Mouse (Mus musculus) ES-Bruce4 (cell line): ENCODE data around the gene Kcnk12.

Source experiments
- CTCF ChIP-seq: IDR thresholded peaks from one replicate; pipeline ENCODE4 v1.8.1; 2011; ENCODE audit warnings: low read depth, low read length
- EP300 ChIP-seq: IDR thresholded peaks from 2 replicates; pipeline ENCODE4 v1.6.1; 2011; ENCODE audit warnings: low read depth, low read length; ENCODE audit not compliant: insufficient read depth
- POLR2A ChIP-seq: IDR thresholded peaks from one replicate; pipeline ENCODE4 v1.8.1; 2011; ENCODE audit warnings: low read length; ENCODE audit not compliant: insufficient read depth

DNA sequence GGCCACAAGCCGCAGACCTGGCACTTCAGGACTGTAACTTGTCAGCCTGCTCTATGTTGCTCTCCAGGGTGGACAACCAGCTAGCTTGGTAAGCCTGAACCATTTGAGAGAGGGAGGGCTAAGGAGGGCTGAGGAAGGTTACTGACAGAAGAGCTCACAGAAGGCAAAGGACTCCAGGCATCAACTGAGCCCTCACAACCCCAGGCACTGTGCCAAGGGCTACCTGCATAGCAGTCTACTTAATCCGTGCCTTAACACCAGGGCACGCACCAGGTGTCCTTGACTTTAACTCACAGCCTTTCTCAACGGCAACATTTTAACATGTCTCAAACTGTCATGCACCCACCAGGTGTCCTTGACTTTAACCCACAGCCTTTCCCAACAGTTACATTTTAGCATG is 37.5 kb downstream of the Kcnk12 start:
- no peak for TF ChIP-seq CTCF
- no peak for TF ChIP-seq POLR2A
- no peak for TF ChIP-seq EP300
